Mouse (Mus musculus) intestine, embryonic 16.5 days (tissue): ENCODE measurements around the gene Epb41l1. TPM values are rescaled to one million over a fixed set of nuclear protein-coding genes. Genes with fewer than 3 reads are reported as not detected.

ENCODE experiments used
- ATAC-seq: fragments of 200-750 bp; cut with Nextera tagmentation; 2 replicates; pipeline ENCODE4 v1.8.0; 2017; ENCODE audit warnings: moderate TSS enrichment, moderate library complexity
- H3K27ac ChIP-seq: fragments of 300-500 bp; sonication (generic); 2 replicates; pipeline ENCODE4 v1.5.1; 2014; ENCODE audit warnings: mild to moderate bottlenecking, low read length
- H3K27me3 ChIP-seq: fragments of 300-500 bp; sonication (generic); replicated peaks from 2 replicates; pipeline ENCODE4 v1.6.1; 2014; ENCODE audit warnings: low read length, control low read depth, mixed read lengths; ENCODE audit not compliant: control insufficient read depth, insufficient read depth
- H3K36me3 ChIP-seq: fragments of 300-500 bp; sonication (generic); 2 replicates; pipeline ENCODE4 v1.6.1; 2014; ENCODE audit warnings: low read length, control low read depth; ENCODE audit not compliant: control insufficient read depth, insufficient read depth
- H3K4me1 ChIP-seq: fragments of 300-500 bp; sonication (generic); 2 replicates; pipeline ENCODE4 v1.6.1; 2014; ENCODE audit warnings: low read length, control low read depth, mixed read lengths; ENCODE audit not compliant: control insufficient read depth, insufficient read depth
- H3K4me2 ChIP-seq: fragments of 300-500 bp; sonication (generic); 2 replicates; pipeline ENCODE4 v1.6.1; 2014; ENCODE audit warnings: low read depth, low read length, control low read depth
- H3K4me3 ChIP-seq: fragments of 300-500 bp; sonication (generic); 2 replicates; pipeline ENCODE4 v1.5.1; 2014; ENCODE audit warnings: mild to moderate bottlenecking, low read length
- H3K9ac ChIP-seq: fragments of 300-500 bp; sonication (generic); 2 replicates; pipeline ENCODE4 v1.6.1; 2014; ENCODE audit warnings: low read depth, low read length
- H3K9me3 ChIP-seq: fragments of 300-500 bp; sonication (generic); 2 replicates; pipeline ENCODE4 v1.6.1; 2016; ENCODE audit warnings: low read length, control low read depth; ENCODE audit not compliant: control insufficient read depth
- WGBS: fragments of 180-500 bp; shearing (Covaris S2); extraction: QIAGEN DNeasy Blood & Tissue Kit; methylation state at CpG from one replicate; pipeline ENCODE4 v1.1.7; 2014; 5-methylcytosine and 5-hydroxymethylcytosine counted together
- polyA plus RNA-seq: library from polyadenylated mRNA; unstranded; fragments of >200 nt; fragmentation: Nextera tagmentation; extraction: Ambion mirVana; gene quantifications from 2 replicates; pipeline ENCODE4 v1.2.1, GENCODE M21; 2015

Gene Epb41l1
- polyA plus RNA-seq, 1 experiment from 2014 or later: 1.7 TPM

- no peak overlapping the region for H3K4me2 ChIP-seq
- WGBS: 91% methylated on average over 12 of the region's 12 CpGs
- H3K9me3 ChIP-seq: no peaks in the 10 kb centered on the region
- 0 out of 2 replicates have a peak, but pooled peaks cover 2% of the 10 kb centered on the region for H3K4me1 ChIP-seq
- no peak for ATAC-seq
- H3K4me3 ChIP-seq: no peak overlapping the region
- no peak overlapping the region for H3K27ac ChIP-seq
- H3K27me3 ChIP-seq: no peaks in the 10 kb centered on the region
- H3K36me3 ChIP-seq: no peaks in the 10 kb centered on the region
- no peak overlapping the region for H3K9ac ChIP-seq
These were observed 65.5 kb downstream of the Epb41l1 start for GRCm38 (mm10) chr2:156486086-156486751.

- H3K36me3 ChIP-seq: no peaks in the 10 kb centered on the region
- H3K4me2 ChIP-seq: no peak overlapping the region
- no peak for ATAC-seq
- no peaks in the 10 kb centered on the region for H3K27me3 ChIP-seq
- no peaks in the 10 kb centered on the region for H3K9me3 ChIP-seq
- H3K4me1 ChIP-seq: peaks cover 7% of the 10 kb centered on the region
- H3K27ac ChIP-seq: no peak overlapping the region
- H3K9ac ChIP-seq: no peak overlapping the region
- WGBS: 75% methylated on average over 10 of the region's 10 CpGs
- H3K4me3 ChIP-seq: no peak overlapping the region
These were observed 67.0 kb downstream of the Epb41l1 start for GRCm38 (mm10) chr2:156487589-156488160.

DNA sequence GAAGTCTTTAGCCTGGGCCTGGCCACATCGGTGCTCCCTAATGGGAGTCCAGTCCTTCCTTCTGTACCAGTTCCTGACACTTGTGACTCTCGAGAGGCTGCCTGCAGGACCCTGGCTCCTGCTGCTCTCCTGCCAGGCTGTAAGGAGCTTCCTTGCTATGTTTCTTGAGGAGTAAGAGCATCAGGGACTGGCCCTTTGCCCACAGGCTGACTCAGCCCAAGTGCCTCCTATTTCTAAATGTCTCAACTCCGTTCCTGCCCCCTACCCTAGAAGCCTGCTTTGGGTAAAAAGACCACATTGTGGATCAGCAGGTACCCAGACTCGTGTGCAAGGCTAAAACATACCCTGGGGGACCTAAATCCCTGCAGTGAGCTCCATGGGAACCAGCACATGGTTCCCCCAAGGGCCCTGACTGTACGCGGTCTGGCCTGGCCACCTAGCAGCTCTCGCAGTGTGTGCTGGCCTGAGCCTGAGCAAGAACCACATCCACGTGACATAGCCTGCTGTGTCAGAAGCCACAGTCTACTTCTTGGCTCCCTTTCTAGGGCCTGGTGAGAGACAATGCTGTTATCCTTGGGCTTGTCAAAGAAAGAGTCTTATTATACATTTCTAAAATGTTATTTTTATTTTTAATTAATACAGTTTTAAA, 67.6 kb downstream of the Epb41l1 start:
- no peaks in the 10 kb centered on the region for H3K9me3 ChIP-seq
- no peak for ATAC-seq
- H3K9ac ChIP-seq: no peak overlapping the region
- H3K27me3 ChIP-seq: no peaks in the 10 kb centered on the region
- H3K27ac ChIP-seq: no peak overlapping the region
- no peak overlapping the region for H3K4me3 ChIP-seq
- H3K4me1 ChIP-seq: peaks cover 7% of the 10 kb centered on the region
- H3K36me3 ChIP-seq: no peaks in the 10 kb centered on the region
- 75% methylated on average over 8 of the region's 8 CpGs for WGBS
- H3K4me2 ChIP-seq: no peak overlapping the region

DNA sequence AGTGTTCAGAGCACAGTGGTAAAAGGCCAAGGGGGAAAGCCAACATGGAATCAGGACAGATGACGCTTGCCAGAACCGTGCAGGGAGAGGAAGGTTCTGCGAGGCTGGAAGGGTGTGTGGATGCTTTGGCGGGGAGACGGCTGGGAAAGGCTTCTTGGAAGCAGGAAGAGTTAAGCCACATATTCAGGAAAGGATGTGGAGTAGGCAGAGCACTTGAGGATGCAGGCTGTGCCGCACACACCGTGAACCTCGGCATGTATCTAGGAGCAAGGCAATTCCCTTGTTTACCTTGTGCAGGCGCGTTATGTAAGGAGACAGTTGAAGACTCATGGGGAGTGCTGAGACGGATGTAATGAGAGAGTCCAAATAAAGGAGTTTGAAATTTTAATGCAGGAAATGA, 69.5 kb downstream of the Epb41l1 start:
- no peak overlapping the region for H3K4me2 ChIP-seq
- no peak for ATAC-seq
- H3K27me3 ChIP-seq: no peaks in the 10 kb centered on the region
- peaks cover 7% of the 10 kb centered on the region for H3K4me1 ChIP-seq
- no peak overlapping the region for H3K27ac ChIP-seq
- peaks cover 3% of the 10 kb centered on the region; the same call in 1 of the 2 replicates for H3K36me3 ChIP-seq
- H3K9me3 ChIP-seq: no peaks in the 10 kb centered on the region
- no peak overlapping the region for H3K4me3 ChIP-seq
- WGBS: 29% methylated on average over 11 of the region's 11 CpGs
- no peak overlapping the region for H3K9ac ChIP-seq

DNA sequence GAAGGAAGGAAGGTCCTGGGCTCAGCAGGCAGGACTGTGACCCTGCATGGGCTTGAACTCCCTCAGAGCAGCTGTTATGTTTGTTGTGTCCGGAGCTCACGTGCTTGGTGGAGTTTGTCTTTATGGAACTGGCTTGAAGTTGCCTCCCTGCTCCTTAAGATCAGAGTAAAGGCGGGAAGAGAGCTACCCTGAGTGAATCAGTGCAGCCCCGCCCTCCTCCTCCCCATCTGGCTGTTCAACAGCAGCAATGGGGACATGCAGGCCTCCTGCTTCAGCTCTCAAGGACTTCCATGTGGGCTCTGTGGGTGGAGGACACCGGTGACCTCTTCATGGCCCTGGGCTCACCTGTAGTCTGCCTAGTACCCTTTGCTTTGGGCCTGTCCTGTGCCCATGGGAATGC, 71.1 kb downstream of the Epb41l1 start:
- Histone ChIP-seq H3K4me1 (peaks cover 7% of the 10 kb centered on the region), H3K4me2 (no peak overlapping the region), H3K27me3 (no peaks in the 10 kb centered on the region), H3K27ac (no peak overlapping the region), H3K36me3 (peaks cover 3% of the 10 kb centered on the region; the same call in 1 of the 2 replicates), H3K9ac (no peak overlapping the region), H3K4me3 (no peak overlapping the region), H3K9me3 (no peaks in the 10 kb centered on the region)
- 58% methylated on average over 5 of the region's 5 CpGs for WGBS
- ATAC-seq: peak; percentile 24; the same call in 1 of the 2 replicates

DNA sequence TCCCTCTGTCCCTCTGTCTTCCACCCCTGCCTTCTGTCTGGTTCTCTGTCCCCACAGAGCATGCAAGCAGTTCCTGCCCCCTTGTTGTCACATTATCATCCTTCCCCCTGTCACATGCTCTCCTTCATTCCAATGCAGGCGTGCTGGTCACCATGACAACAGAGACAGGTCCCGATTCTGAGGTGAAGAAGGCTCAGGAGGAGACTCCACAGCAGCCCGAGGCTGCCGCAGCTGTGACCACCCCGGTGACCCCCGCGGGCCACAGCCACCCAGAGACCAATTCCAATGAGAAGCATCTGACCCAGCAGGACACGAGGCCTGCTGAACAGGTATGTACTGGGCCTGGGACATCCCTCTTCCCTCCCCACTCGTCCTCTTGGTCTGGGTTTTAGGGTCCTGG, 73.1 kb downstream of the Epb41l1 start:
- ATAC-seq: no peak
- Histone ChIP-seq H3K9me3 (no peaks in the 10 kb centered on the region), H3K9ac (no peak overlapping the region), H3K4me1 (peaks cover 7% of the 10 kb centered on the region), H3K27me3 (no peaks in the 10 kb centered on the region), H3K27ac (no peak overlapping the region), H3K4me3 (no peak overlapping the region), H3K36me3 (peaks cover 3% of the 10 kb centered on the region; the same call in 1 of the 2 replicates), H3K4me2 (no peak overlapping the region)
- whole genome bisulfite sequencing: 53% methylated on average over 9 of the region's 9 CpGs

- WGBS: 84% methylated on average over 9 of the region's 9 CpGs
- Histone ChIP-seq H3K4me2 (no peak overlapping the region), H3K4me3 (no peak overlapping the region), H3K27ac (no peak overlapping the region), H3K36me3 (peaks cover 3% of the 10 kb centered on the region; the same call in 1 of the 2 replicates), H3K9ac (no peak overlapping the region), H3K27me3 (no peaks in the 10 kb centered on the region), H3K9me3 (no peaks in the 10 kb centered on the region), H3K4me1 (peaks cover 7% of the 10 kb centered on the region)
- peak; percentile 36; the same call in 1 of the 2 replicates for ATAC-seq
These were observed 73.8 kb downstream of the Epb41l1 start for GRCm38 (mm10) chr2:156494465-156494864.

- H3K4me1 ChIP-seq: peaks cover 7% of the 10 kb centered on the region
- no peak overlapping the region for H3K4me3 ChIP-seq
- H3K36me3 ChIP-seq: peaks cover 3% of the 10 kb centered on the region; the same call in 1 of the 2 replicates
- H3K27me3 ChIP-seq: no peaks in the 10 kb centered on the region
- H3K27ac ChIP-seq: no peak overlapping the region
- no peak overlapping the region for H3K4me2 ChIP-seq
- WGBS: 79% methylated on average over 12 of the region's 12 CpGs
- no peaks in the 10 kb centered on the region for H3K9me3 ChIP-seq
- H3K9ac ChIP-seq: no peak overlapping the region
- peak; percentile 70 for ATAC-seq
These were observed 74.2 kb downstream of the Epb41l1 start for GRCm38 (mm10) chr2:156494875-156495274.

GRCm38 (mm10) chr2:156496816-156497566, 76.3 kb downstream of the Epb41l1 start:
- 73% methylated on average over 5 of the region's 5 CpGs for WGBS
- Histone ChIP-seq H3K4me1 (peaks cover under 1% of the 10 kb centered on the region), H3K9ac (no peak overlapping the region), H3K27me3 (no peaks in the 10 kb centered on the region), H3K27ac (no peak overlapping the region), H3K4me2 (no peak overlapping the region), H3K9me3 (no peaks in the 10 kb centered on the region), H3K36me3 (peaks cover 6% of the 10 kb centered on the region; the same call in 1 of the 2 replicates), H3K4me3 (no peak overlapping the region)
- no peak for ATAC-seq
